Mouse (Mus musculus) right cerebral cortex, adult 18-20 months (tissue): ENCODE results near the gene Irf2.
"Not testable (repeated sequence)": the region's sequence is repeated elsewhere in the genome, so short reads cannot be mapped to it uniquely, and the experiment has no call there.

Experiments
- DNase-seq: peaks from one replicate; pipeline ENCODE4 v3.0.0; 2022; ENCODE audit warnings: mixed read lengths

Gene Irf2

DNA sequence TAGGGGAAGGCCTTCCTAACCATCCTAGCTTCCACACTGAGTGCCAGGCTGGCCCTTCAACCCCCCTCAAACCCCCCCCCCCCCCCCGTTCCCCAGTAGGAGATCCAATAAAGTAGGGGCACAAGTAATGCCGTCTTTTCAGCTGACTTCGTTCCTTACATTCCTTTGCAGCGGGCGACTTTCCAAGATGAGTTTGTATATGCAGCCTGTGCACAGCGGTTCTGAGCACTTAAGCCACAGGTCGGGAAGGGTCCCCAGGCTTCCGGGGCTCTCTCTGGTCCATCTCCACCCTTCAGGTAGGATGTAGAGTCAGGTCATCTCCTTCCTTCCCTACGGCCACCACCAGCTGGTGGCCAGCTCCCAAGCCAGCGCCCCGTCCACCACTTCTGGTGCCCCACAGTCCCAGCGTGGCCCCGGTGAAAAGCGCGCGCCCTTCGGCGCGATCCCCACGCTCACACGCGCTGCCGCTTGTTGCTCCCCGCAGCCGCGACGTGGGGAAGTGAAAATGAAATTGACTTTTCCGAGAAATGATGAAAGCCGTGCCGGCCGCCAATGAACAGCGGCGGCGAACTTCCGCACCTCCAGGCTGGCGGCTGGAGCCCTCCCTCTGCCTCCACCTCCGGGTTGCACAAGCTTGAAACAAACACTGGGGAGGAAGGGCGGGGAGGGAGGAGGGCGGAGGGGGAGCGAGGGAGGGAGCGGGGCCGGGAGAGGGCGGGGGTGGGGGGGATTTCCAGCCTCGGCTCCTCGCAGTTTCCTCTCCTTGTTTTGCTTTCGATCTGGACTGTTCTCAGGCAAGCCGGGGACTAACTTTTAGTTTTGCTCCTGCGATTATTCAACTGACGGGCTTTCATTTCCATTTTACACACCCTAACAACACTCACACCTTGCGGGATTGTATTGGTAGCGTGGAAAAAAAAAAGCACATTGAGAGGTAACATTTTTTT is at the start of gene Irf2:
Gene Irf2, plus strand, starts transcription at position 730 of the 947 bp plus-strand sequence.
- peak; percentile 88 for DNase-seq

DNA sequence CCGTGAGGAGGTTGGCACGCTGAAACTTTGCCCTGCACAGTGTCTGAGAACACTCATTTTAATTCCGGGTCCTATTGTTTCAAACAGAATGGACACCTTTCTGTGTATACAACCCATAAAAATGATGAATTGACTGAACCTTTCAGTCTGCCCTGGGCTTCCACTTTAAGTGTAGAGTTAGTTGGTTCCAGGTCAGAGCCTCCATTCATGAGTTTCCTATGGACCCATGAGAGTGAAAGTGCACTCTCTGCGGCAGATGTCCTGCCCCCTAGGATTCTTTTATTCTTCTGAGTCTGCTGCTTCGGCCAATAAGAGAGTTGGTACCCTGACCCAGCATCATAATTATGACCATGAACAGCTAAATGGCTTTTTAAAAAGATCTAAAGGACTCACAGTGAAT is 49.4 kb upstream of the Irf2 start:
- DNase-seq: no peak

DNA sequence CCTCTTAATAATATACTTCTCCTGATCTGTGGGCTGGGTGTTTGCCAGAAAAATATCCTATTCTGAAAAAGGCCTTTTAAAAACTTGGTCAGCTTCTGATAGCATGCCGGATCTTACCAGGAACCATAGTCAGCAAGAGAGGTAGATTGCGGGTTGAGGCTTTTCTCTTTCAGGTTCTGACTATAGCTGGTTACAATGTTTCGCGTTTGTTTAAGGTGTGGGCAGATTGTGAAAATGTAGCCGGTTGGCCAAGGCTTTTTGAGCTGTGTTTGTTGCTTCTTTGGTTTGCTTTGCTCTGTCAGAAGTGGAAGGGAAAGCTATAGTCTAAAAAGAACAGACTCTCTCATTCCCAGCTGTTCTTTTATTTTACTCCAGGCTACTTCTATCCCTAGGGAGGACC is 49.0 kb upstream of the Irf2 start:
- DNase-seq: no peak

DNA sequence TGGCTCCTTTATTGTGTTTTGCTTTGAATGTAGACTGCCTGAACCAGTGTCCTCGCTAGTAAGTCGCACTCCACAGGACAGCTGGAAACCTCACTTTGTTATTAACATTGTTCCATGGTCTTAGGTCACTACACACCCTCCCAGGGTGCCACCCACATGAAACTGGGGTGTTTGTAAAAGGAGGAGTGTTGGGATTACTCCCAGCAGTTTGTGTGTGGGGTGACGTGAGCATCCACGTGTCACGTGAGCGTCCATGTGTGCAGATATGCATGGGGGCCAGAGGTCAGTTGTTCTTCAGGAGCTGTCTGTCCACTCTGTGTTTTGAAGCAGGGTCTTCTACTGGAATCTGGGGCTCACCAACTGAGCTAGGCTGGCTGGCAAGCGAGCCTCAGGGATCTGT is 48.2 kb upstream of the Irf2 start:
- DNase-seq: no peak

DNA sequence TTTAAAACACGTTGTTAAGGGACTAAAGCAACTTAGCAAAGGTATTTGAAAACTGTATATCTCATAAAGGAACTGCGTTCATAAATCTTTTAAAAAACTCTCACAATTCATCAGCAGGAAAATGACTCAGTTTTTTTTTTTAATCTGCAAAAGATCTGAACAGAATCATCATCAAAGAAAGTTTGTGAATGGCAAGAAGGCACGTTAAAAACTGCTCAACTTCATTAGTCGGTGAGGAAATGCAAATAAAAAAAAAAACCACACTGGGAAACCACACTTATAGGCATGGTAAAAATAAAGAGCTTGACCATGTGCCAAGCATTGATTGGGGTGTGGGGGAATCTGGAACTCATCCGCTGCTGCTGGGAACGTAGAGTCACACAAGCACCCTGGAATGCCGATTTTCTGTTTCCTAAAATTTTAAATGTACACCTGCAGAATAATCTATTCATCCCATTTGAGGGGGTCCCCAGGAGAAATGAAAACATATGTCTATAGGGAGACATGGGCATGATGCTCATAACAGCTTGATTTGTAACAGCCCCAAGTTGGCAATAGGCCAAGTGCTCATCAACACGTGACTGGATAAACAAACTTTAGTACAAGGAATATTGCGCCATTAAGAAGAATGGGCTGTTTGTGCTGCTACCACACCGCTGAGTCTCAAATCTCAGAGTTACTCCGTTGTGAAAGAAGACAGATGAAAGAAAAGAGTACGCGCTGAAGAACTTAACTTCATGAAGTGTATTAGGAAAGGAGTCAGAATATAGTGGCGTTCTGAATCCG is 43.1 kb upstream of the Irf2 start:
- no peak for DNase-seq

DNA sequence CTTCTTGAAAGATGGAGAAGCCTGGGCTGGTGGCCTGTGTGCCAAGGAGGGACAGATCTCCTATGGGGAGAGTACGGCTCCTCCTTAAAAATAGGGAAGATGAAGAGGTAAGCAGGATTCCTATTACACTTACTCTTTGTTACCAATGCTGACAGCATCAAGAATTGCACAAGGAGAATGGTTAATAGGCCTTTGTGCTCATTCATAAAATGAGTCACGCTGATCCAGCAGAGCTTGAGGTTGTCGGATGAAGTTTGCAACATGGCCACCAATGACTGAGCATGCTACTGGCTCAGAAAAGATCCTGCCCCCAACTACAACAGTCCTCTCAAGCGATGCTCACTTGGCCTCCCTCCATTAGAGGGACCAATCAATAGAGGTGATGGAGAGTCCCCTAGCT is 42.0 kb upstream of the Irf2 start:
- no peak for DNase-seq

DNA sequence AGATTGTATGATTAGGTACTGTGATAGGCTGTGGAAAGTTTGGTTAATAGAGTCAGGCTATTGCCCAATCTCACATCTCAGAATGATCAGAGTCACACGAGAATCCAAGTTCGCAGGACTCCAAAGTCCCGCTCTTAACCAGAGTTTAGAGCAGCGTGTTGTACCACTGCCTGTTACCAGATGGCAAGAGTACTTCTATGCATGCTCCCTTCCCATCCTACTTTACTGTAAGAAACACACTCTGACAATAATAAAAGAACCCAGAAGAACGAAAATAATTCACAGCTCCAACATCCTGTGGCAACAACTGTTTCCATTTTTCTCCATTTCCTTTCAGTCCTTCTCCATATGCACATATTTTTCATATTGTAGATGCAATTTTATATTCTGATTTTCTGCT is 41.4 kb upstream of the Irf2 start:
- DNase-seq: no peak

DNA sequence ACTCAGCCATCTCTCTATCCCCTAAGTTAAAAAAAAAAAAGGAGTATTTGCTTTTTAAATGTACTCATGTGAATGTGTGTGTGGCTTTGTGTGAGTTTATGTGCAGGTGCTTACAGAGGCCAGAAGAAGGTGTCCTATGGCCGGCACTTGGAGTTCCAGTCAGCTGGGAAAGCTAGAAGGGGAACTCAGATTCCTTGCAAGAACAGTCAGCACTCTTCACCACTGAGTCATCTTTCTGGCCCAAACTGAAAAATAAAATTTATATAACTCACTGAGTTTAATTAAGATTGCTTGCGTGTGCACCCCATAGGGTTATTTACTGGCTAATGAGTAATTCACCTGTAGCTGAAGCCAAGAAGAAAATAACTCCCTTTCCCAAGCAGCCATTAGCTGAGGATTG is 34.4 kb upstream of the Irf2 start:
- no peak for DNase-seq

DNA sequence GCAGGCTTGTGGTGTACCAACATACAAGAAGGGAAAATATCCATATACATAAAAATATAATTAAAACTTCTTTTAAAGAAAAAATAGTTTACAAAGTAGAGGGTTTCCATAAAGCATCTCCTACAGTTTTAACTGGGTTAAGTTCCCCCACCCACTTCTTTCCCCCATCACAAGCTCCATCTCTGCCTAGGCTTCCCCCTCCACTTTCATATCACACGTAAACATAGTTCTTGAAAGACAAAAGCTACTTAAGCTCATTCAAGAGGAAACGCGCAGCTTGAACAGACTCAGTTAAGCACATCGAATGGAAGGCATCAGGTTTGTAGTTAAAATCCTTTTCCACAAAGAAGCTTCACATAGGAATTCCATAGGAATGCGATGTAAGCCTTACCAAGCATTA is 32.8 kb upstream of the Irf2 start:
- no peak for DNase-seq

DNA sequence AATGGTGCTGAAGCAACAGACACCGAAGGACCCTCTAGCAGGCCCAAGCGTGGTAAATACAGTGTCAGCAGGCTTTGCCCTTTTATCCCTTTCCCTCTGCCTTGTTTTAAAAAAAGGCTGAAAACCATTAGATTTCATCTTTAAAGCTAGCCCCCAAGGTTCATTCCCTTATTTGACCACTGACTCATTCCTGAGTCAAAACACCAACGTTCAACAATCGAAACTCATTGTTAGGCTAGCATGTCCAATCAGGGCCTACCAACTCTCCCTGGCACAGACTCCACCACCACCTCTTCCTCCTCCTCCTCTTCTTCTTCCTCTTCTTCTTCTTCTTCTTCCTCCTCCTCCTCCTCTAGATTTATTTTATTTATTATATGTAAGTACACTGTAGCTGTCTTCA is 30.2 kb upstream of the Irf2 start:
- DNase-seq: no peak

DNA sequence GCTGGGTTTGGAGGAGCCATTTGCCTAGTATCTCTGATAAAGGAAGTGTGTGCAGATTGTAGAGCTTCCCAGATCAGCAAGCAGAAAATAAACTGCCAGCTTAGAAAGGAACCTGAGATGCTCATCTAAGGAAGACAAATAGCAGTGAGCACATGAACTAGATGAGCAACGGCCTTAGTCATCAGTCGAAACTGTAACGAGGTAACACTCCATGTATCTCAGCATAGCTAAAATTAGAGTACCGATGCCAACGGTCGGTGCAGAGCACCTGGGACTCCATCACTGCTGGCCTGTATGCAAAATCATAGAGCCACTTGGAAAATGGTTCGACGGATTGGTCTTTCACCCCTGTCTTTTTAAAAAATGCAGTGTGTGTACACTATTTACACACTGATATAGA is 29.2 kb upstream of the Irf2 start:
- DNase-seq: no peak

DNA sequence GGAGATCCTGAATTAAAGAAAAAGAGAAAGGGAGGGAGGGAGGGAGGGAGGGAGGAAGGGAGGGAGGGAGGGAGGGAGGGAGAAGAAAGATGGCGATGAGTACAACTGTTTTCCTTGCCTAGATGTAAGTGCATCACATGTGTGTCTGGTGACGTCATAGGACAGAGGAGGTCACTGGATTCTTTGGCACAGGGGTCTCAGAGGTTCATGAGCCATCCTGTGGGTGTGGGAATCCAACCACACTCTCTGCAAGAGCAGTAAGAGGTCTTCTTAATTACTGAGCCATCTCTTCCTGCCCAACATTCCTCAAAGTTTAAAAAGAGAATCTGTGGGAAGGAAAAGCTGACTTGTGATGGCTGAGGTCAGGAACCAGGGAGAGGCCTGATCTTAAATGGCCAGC is 28.0 kb upstream of the Irf2 start:
- no peak for DNase-seq

DNA sequence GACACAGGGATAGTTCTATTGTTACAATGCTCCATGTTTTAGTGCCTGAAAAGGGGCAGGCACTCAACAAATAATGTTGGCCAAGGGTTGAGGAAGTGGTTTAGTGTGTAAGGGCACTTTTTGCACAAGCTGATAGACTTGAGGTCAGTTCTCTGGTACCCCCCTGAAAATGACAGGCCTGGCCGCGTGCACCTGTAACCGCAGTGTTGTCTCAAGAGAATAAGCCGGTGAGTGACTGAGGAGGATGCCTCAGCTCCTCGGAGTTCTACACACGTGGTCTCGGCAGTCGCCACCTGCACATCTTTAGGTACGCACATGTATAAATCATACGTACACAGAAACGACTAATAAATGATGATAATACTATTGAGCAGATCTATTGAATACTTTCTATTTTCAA is 26.4 kb upstream of the Irf2 start:
- DNase-seq: no peak

DNA sequence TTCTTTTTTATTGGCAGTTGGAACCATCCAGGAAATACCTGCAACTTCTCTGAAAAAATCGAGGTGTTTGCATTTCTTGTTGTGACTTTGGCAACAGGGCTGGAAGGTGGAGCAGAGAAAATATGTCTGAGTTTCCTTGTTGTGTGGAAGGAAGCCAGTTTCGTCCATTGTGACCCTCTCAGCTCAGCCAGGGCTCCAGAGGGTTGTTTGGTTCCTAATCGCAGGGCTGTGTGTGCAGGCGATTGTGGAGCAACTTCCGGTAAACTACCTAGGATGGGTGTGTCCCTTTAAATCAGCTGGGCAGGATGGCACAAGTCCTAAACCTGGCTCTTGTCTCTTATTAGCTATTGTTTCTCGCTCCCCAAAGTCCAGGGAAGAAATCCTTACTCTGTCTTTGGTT is 25.7 kb upstream of the Irf2 start:
- no peak for DNase-seq

DNA sequence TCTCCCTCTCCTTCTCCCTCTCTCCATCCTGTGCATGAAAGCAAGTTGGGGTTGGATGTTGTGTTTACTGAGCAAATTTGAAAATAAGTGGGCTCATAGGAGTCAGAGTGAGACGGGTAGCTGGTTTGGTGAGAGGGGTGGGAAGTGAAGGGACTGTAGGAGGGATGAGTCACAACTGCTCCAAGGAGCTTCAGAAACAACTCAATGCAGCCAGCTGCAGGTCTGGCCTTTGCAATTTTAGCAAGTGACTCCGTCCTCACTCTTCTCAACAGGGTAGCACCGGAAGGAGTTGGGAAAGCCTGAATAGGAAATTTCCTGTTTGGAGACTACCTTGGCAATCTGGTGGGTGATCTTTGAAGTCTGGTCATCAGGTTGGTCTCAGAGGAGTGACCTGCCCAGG is 25.1 kb upstream of the Irf2 start:
- DNase-seq: peak; percentile 66

DNA sequence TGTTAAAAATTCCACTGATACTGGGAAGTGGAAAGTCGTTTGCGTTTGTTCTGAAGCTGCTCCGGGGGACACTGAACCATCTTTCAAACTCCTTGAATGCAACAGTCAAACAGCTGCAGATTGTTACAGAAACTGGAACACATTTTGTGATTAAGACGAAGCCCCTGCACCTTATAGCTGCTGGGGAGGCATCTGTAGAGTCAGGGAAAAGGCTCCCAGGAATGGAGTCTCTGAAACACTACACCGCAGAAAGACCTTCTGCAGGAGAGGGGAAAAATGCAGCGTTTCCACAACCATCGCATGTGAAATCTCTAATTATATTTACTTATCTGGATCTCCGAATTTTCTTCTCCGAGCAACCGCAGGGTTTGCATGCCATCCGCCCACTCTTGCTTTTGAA is 23.1 kb upstream of the Irf2 start:
- DNase-seq: no peak

DNA sequence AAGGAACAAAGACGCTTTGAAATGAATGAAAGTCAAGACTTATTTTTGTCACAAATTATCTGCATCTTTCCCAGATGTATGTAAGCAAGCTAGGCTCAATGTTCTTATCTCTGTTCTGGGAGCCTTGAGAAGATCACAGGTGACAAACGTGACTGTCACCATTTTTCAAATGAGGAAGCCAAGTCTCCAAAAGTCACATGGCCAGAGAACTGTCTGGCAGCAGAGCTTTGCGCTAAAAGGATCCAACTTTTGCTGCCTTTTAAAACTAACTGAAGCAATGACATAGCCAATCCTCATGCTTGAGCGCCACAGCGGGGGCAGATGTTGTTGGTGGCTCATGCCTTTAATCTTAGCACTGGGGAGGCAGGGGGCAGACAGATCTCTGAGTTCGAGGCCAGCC is 22.4 kb upstream of the Irf2 start:
- DNase-seq: no peak

DNA sequence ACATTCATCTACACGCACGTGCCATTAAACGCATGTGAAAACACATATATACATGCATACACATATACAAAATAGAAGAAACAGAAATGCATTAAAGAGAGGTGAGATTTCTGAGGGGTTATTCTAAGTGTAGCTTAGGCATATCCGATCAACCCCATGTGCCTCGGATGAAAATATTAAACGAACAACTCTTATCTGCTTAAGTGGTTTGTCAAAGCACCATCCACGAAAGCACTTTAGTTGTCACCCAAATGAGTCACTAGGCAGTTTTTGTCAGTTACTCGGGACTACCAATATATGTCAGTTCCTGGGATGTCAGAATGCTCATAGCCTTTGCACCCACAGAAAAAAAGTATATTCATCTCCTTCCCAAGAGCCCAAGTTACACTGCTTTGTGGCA is 21.2 kb upstream of the Irf2 start:
- DNase-seq: no peak

DNA sequence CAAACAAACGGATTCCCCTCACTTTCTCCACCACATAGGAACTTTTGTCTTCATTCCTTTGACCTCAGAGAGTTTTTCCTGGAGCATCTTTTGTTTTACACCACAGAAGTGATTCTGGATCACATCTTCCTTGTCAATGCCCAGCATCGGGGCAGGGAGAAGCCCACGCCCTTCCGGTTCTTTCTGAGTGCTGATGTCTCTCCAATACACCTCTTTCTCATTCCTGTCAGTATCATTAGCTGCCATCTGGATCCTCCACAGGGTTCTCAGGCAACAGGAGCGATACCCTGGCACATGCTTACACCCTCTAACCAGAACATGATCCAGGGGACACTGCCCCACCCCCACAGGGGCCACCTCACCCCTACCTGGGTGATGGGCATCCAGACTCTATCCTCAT is 20.8 kb upstream of the Irf2 start:
- DNase-seq: no peak

DNA sequence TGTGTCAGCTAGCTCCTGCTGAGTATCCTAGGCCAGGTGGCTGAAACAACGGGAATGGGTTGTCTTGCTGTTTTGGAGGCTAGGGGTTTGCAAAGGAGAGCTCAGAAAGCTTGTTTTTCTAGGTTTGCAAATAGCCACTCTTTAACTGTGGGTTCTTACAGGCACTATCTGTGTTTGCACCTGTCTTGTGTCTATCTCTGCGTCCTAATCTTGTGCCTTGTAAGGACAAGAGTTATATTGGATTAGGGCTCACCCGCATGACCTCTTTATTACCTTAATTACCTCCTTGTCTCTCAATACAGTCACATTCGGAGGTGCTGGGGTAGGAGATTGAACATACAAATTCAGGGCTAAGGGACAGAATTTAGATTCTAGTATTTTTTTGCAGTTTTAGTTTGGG is 18.9 kb upstream of the Irf2 start:
- no peak for DNase-seq

DNA sequence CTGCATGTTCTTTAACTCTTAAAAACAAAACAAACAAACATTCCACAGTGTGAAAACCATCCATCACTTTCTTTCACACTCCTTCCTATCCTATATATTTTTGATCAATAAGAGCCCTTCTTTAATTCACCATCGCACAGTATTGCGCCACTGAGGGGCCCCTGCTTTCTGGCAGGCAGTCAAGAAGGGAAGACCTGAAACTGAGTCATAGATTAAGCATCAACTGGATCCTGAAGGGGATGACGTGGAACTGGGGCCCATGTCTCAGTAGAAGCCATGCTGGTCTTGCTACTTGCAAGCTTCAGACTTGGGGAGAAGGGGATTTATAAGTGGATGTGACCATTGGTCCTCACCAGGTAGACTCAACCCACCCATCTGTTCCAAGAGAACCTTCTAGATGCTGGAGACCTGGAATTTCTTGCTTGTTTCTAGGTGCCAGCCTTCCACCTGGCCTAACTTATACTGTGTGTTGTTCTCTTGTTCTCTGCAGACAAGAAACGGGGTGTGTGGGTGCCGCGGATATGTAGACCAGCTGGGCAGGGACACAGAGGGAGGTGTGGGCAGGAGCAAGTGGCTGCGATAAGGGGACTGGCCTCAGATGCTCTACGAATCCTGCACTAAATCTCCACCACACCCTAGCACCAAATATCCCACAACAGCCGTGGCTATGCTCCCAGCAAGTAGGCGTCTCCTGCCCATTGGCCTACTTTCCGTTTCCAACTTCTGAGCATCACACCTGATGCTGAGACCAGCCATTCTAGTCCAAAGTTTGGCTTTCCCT is 18.3 kb upstream of the Irf2 start:
- peak; percentile 59 for DNase-seq

DNA sequence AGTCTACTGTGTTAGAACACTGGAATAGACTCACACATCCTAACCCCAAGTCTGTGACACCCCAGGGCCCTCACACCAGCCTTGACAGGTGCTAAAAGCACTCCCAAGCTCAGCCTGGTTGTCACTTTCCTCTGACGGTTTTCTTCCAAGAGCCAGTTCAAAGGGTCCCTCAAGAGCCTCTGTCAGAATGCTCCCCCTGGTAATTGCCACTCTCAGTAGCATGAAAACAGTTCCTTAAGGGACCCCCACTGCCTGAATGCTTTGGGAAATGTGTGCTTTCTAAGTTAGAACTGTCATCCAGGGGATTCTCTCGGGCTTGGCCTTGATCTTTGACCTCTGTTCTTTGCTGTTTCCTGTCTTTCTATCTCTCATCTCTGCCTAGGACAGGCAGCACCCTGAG is 17.0 kb upstream of the Irf2 start:
- DNase-seq: no peak

DNA sequence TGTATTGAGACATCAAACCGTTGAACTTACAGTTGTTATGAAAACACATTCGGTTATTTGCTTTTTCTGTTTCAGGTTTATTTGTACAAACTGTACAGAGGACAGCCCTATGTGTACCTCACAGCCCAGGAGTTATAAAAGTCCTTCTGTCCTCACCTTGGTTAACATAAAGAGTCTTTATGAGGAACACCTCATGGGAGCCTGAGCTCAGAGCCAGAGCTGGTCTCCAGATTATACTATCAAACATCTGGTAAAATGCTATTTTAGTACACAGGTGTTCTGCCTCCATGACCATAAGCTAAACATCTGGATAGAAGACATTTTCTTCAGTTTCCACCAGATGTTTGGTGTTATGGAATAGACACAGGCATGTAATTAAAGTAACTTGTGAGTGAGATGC is 13.1 kb upstream of the Irf2 start:
- no peak for DNase-seq

DNA sequence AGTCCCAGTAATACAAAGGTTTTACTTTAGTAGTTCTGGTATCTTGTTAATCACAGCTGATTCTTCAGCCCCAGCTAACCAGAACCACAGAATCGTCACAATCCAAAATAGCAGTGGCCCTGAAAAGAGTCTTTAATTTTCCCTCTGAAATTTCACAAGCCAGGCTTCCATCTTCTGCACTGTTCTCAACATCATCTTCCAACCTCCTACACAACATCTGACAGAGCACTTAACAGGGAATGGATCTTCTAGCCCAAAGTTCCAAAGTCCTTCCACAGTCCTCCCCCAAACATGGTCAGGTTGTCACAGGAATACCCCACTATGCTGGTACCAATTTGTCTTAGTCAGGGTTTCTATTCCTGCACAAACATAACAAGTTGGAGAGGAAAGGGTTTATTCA is 9.9 kb upstream of the Irf2 start:
- not testable (repeated sequence) for DNase-seq
